Mouse (Mus musculus): Measurements from ENCODE around the gene Usp21. TPM values are rescaled to one million over a fixed set of nuclear protein-coding genes. Genes with fewer than 3 reads are reported as not detected.

Gene Usp21
- polyA plus RNA-seq, 1 experiment = 51.2 TPM

DNA sequence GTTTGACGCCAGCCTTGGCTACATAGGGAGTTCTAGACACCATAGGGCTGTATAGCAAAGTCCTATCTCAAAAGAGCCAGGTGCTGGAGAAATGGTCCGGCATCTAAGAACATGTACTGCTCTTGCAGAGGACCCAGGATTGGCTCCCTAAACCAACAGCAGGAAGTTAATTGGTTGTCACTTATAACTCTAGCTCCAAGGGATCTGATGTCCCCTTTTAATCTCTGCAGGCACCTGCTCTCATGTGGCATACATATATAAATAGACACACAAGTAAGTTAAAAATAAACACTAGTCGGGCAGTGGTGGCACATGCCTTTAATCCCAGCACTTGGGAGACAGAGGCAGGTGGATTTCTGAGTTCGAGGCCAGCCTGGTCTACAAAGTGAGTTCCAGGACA, 52.0 kb downstream of the Usp21 start:
- H3K9ac ChIP-seq (ENCODE audit: low read depth, poor library complexity, severe bottlenecking) = no peak overlapping the region
- no peaks in the 10 kb centered on the region for H3K9me3 ChIP-seq (replicated peaks; ENCODE audit: control insufficient read depth, insufficient read depth, low read length, poor library complexity, severe bottlenecking)
- H3K27ac ChIP-seq (ENCODE audit: insufficient read depth, low read length) = no peak overlapping the region
- H3K4me1 ChIP-seq (ENCODE audit: control insufficient read depth, insufficient read depth, low read length) = no peaks in the 10 kb centered on the region
- H3K27me3 ChIP-seq (ENCODE audit: control insufficient read depth, insufficient read depth, low read length, poor library complexity, severe bottlenecking) = no peaks in the 10 kb centered on the region
- H3K4me3 ChIP-seq (ENCODE audit: low read depth, low read length) = no peak overlapping the region
- TF ChIP-seq POLR2A (IDR thresholded peaks at IDR 0.05; ENCODE audit: insufficient read depth, low read length) (no peak), EP300 (IDR thresholded peaks at IDR 0.05; ENCODE audit: insufficient read depth, low read depth, low read length) (no peak), CTCF (IDR thresholded peaks at IDR 0.05; ENCODE audit: low read depth, low read length) (no peak)
- H3K36me3 ChIP-seq (ENCODE audit: control insufficient read depth, insufficient read depth, low read length, poor library complexity, severe bottlenecking) = peaks cover 36% of the 10 kb centered on the region

DNA sequence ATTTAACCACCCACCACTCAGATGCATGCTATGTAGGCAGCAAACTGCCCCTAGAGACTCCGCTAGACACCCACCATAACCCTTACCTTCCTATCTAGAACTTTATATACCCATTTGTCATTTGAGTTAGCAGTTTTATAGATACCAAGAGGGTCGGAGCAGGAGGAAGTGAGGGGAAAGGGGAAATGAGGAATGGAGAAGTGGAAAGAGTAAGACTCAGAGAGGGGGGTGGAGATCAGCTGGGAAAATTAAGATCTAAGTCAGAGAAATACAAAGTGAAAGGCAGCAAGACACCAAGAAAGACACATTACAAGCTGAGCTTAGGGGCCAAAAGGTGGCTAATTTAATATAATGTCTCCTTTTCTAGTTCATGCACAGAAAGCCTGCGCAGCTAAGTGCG, 53.3 kb downstream of the Usp21 start:
- no peak overlapping the region for H3K27ac ChIP-seq (ENCODE audit: insufficient read depth, low read length)
- H3K9ac ChIP-seq (ENCODE audit: low read depth, poor library complexity, severe bottlenecking) = no peak overlapping the region
- H3K36me3 ChIP-seq (ENCODE audit: control insufficient read depth, insufficient read depth, low read length, poor library complexity, severe bottlenecking) = peaks cover 36% of the 10 kb centered on the region
- no peak overlapping the region for H3K4me3 ChIP-seq (ENCODE audit: low read depth, low read length)
- TF ChIP-seq EP300 (IDR thresholded peaks at IDR 0.05; ENCODE audit: insufficient read depth, low read depth, low read length) (no peak), CTCF (IDR thresholded peaks at IDR 0.05; ENCODE audit: low read depth, low read length) (no peak), POLR2A (IDR thresholded peaks at IDR 0.05; ENCODE audit: insufficient read depth, low read length) (no peak)
- peaks cover 3% of the 10 kb centered on the region for H3K4me1 ChIP-seq (ENCODE audit: control insufficient read depth, insufficient read depth, low read length)
- H3K27me3 ChIP-seq (ENCODE audit: control insufficient read depth, insufficient read depth, low read length, poor library complexity, severe bottlenecking) = no peaks in the 10 kb centered on the region
- H3K9me3 ChIP-seq (replicated peaks; ENCODE audit: control insufficient read depth, insufficient read depth, low read length, poor library complexity, severe bottlenecking) = no peaks in the 10 kb centered on the region

DNA sequence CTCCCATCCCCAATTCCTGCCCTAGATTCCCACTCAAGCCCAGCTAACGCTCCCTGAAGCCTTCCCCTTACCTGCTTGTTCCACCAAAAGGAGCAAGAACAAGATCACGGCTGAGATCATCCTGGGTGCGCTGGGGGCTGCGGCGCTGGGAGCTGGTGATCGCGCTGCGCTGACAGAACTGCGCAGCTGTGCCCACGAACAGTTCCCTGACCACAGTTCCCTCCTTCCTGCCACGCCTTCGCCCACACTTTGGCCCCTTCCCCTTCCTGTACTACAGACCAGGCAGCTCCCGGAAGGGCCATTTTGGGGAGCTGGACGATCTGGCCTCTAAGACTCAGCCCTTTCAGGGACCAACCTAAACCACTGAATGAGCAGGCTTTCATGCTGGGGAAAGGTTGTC, 53.7 kb downstream of the Usp21 start, which contains the start of gene Fcer1g:
TSS of gene Fcer1g (minus strand) at position 240 of the 400 bp plus-strand sequence.
- Histone ChIP-seq H3K27me3 (ENCODE audit: control insufficient read depth, insufficient read depth, low read length, poor library complexity, severe bottlenecking) (no peaks in the 10 kb centered on the region), H3K27ac (ENCODE audit: insufficient read depth, low read length) (no peak within 1 kb of the TSS), H3K9me3 (replicated peaks; ENCODE audit: control insufficient read depth, insufficient read depth, low read length, poor library complexity, severe bottlenecking) (no peaks in the 10 kb centered on the region), H3K4me1 (ENCODE audit: control insufficient read depth, insufficient read depth, low read length) (peaks cover 4% of the 10 kb centered on the region), H3K9ac (ENCODE audit: low read depth, poor library complexity, severe bottlenecking) (no peak within 1 kb of the TSS), H3K4me3 (ENCODE audit: low read depth, low read length) (no peak within 1 kb of the TSS), H3K36me3 (ENCODE audit: control insufficient read depth, insufficient read depth, low read length, poor library complexity, severe bottlenecking) (peaks cover 35% of the 10 kb centered on the region)
- TF ChIP-seq EP300 (IDR thresholded peaks at IDR 0.05; ENCODE audit: insufficient read depth, low read depth, low read length) (no peak), POLR2A (IDR thresholded peaks at IDR 0.05; ENCODE audit: insufficient read depth, low read length) (no peak), CTCF (IDR thresholded peaks at IDR 0.05; ENCODE audit: low read depth, low read length) (no peak)

DNA sequence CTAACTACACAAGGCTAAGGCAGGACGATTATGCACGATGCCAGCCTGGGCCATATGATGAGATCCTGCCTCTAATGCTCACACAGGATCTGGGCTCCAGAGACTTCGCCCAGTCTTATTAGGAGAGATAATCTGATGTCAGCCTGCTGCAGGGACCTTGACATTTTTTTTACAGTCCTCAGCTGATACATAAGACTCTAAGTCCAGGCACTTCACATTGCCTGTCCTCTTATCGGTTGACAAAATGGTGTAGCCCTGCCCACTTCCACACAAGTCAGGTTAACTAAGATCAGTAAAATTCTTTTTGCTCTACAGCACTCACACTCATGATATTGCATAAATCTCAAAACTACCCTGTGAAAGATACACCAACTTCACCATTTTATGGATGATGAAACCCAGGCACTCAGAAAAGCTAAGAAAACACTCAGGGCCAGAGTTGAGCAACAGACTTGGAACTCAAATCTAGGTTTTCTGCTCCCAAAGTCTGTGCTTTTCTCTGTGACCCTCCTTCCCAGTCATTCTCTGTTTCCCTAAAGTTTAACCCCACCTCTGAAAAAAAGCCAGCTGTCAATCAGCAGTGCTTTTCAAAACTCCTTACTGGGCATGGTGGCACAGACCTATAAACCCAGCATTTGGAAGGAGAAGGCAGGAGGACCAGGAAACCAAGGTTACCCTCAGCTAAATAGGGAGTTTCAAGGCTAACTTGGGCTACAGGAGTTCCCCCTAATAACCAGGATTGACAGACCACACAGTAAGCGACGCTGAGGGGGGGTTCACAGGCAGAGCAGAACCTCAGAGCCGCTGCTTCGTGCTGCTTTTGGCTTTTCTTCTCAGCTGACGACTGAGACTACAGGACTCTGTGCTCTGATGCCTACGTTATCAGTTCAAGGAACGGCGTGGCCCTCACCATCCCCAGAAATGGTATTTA, 54.7 kb downstream of the Usp21 start:
- Histone ChIP-seq H3K4me1 (ENCODE audit: control insufficient read depth, insufficient read depth, low read length) (peaks cover 4% of the 10 kb centered on the region), H3K27ac (ENCODE audit: insufficient read depth, low read length) (no peak overlapping the region)
- TF ChIP-seq POLR2A (IDR thresholded peaks at IDR 0.05; ENCODE audit: insufficient read depth, low read length) = no peak
- no peak for TF ChIP-seq CTCF (IDR thresholded peaks at IDR 0.05; ENCODE audit: low read depth, low read length)

DNA sequence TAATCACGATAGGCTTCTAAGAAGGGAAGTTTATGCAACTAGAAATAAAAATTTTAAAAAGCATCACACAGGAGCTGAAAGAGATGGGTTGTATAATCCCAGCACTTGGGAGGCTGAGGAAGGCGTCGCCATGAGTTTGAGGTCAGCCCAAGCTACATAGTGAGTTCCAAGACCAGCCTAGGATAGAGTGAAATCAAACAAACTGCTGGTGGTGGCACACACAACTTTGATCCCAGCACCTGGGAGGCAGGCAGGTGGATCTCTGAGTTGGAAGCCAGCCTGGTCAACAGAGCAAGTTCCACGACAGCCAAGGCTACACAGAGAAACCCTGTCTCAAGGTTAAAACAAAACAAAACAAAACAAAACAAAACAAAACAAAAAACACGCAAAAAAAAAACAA, 55.4 kb downstream of the Usp21 start:
- TF ChIP-seq POLR2A (IDR thresholded peaks at IDR 0.05; ENCODE audit: insufficient read depth, low read length) = no peak
- TF ChIP-seq CTCF (IDR thresholded peaks at IDR 0.05; ENCODE audit: low read depth, low read length) = no peak
- TF ChIP-seq EP300 (IDR thresholded peaks at IDR 0.05; ENCODE audit: insufficient read depth, low read depth, low read length) = no peak
- no peak overlapping the region for H3K4me3 ChIP-seq (ENCODE audit: low read depth, low read length)
- H3K27me3 ChIP-seq (ENCODE audit: control insufficient read depth, insufficient read depth, low read length, poor library complexity, severe bottlenecking) = no peaks in the 10 kb centered on the region
- H3K36me3 ChIP-seq (ENCODE audit: control insufficient read depth, insufficient read depth, low read length, poor library complexity, severe bottlenecking) = peaks cover 24% of the 10 kb centered on the region
- no peaks in the 10 kb centered on the region for H3K9me3 ChIP-seq (replicated peaks; ENCODE audit: control insufficient read depth, insufficient read depth, low read length, poor library complexity, severe bottlenecking)
- H3K4me1 ChIP-seq (ENCODE audit: control insufficient read depth, insufficient read depth, low read length) = peaks cover 4% of the 10 kb centered on the region
- no peak overlapping the region for H3K9ac ChIP-seq (ENCODE audit: low read depth, poor library complexity, severe bottlenecking)
- H3K27ac ChIP-seq (ENCODE audit: insufficient read depth, low read length) = no peak overlapping the region

More for the DNA sequence above, 54.7 kb downstream of the Usp21 start:
- no peak overlapping the region for H3K4me3 ChIP-seq (ENCODE audit: low read depth, low read length)
- peaks cover 30% of the 10 kb centered on the region for H3K36me3 ChIP-seq (ENCODE audit: control insufficient read depth, insufficient read depth, low read length, poor library complexity, severe bottlenecking)
- H3K9ac ChIP-seq (ENCODE audit: low read depth, poor library complexity, severe bottlenecking) = no peak overlapping the region
- H3K9me3 ChIP-seq (replicated peaks; ENCODE audit: control insufficient read depth, insufficient read depth, low read length, poor library complexity, severe bottlenecking) = no peaks in the 10 kb centered on the region
- H3K27me3 ChIP-seq (ENCODE audit: control insufficient read depth, insufficient read depth, low read length, poor library complexity, severe bottlenecking) = no peaks in the 10 kb centered on the region

Other genes starting within 250 kb of the Usp21 start
- gene Fcgr3, start 223.1 kb downstream of the Usp21 start, polyA plus RNA-seq (2011; ENCODE audit: insufficient read depth, insufficient read length, low read depth, missing spikeins) = 0.78 and 0.87 TPM in 2 replicates
- gene Cfap126, start 174.1 kb downstream of the Usp21 start, polyA plus RNA-seq (2011; ENCODE audit: insufficient read depth, insufficient read length, low read depth, missing spikeins) = 6.4 and 7.5 TPM in 2 replicates
- gene Sdhc, start 137.4 kb downstream of the Usp21 start, polyA plus RNA-seq (2011; ENCODE audit: insufficient read depth, insufficient read length, low read depth, missing spikeins) = 273 and 285 TPM in 2 replicates
- gene Mpz, start 137.3 kb downstream of the Usp21 start, polyA plus RNA-seq (2011; ENCODE audit: insufficient read depth, insufficient read length, low read depth, missing spikeins) = 1.1 and 1.3 TPM in 2 replicates
- gene Pcp4l1, start 91.7 kb downstream of the Usp21 start, polyA plus RNA-seq (2011; ENCODE audit: insufficient read depth, insufficient read length, low read depth, missing spikeins) = 0.37 and 0.70 TPM in 2 replicates
- gene Nr1i3, start 74.0 kb downstream of the Usp21 start, polyA plus RNA-seq (2011; ENCODE audit: insufficient read depth, insufficient read length, low read depth, missing spikeins) = not detected in 2 replicates
- gene Tomm40l, start 65.5 kb downstream of the Usp21 start, polyA plus RNA-seq (2011; ENCODE audit: insufficient read depth, insufficient read length, low read depth, missing spikeins) = 18.3 and 25.1 TPM in 2 replicates
- 18.0 and 19.1 TPM in 2 replicates for gene Apoa2, start 62.9 kb downstream of the Usp21 start, polyA plus RNA-seq (2011; ENCODE audit: insufficient read depth, insufficient read length, low read depth, missing spikeins)
- gene Fcer1g, start 53.6 kb downstream of the Usp21 start, polyA plus RNA-seq (2011; ENCODE audit: insufficient read depth, insufficient read length, low read depth, missing spikeins) = 0.91 TPM in 1 of 2 replicates, not detected in the other
- gene Adamts4, start 37.6 kb downstream of the Usp21 start, polyA plus RNA-seq (2011; ENCODE audit: insufficient read depth, insufficient read length, low read depth, missing spikeins) = 3.5 and 4.3 TPM in 2 replicates
- gene Ndufs2, start 36.6 kb downstream of the Usp21 start, polyA plus RNA-seq (2011; ENCODE audit: insufficient read depth, insufficient read length, low read depth, missing spikeins) = 158 and 163 TPM in 2 replicates
- 59.7 and 64.8 TPM in 2 replicates for gene B4galt3, start 17.7 kb downstream of the Usp21 start, polyA plus RNA-seq (2011; ENCODE audit: insufficient read depth, insufficient read length, low read depth, missing spikeins)
- 23.8 and 25.2 TPM in 2 replicates for gene Ppox, start 6.8 kb downstream of the Usp21 start, polyA plus RNA-seq (2011; ENCODE audit: insufficient read depth, insufficient read length, low read depth, missing spikeins)
- gene Ufc1, start 7.0 kb upstream of the Usp21 start, polyA plus RNA-seq (2011; ENCODE audit: insufficient read depth, insufficient read length, low read depth, missing spikeins) = 59.8 and 66.0 TPM in 2 replicates
- gene Dedd, start 41.2 kb upstream of the Usp21 start, polyA plus RNA-seq (2011; ENCODE audit: insufficient read depth, insufficient read length, low read depth, missing spikeins) = 45.2 and 49.8 TPM in 2 replicates
- gene Nit1, start 57.7 kb upstream of the Usp21 start, polyA plus RNA-seq (2011; ENCODE audit: insufficient read depth, insufficient read length, low read depth, missing spikeins) = 42.9 and 52.0 TPM in 2 replicates
- 177 and 182 TPM in 2 replicates for gene Pfdn2, start 57.7 kb upstream of the Usp21 start, polyA plus RNA-seq (2011; ENCODE audit: insufficient read depth, insufficient read length, low read depth, missing spikeins)
- gene Klhdc9, start 72.8 kb upstream of the Usp21 start, polyA plus RNA-seq (2011; ENCODE audit: insufficient read depth, insufficient read length, low read depth, missing spikeins) = 0.52 and 0.73 TPM in 2 replicates
- 4.3 and 4.6 TPM in 2 replicates for gene Nectin4, start 82.1 kb upstream of the Usp21 start, polyA plus RNA-seq (2011; ENCODE audit: insufficient read depth, insufficient read length, low read depth, missing spikeins)
- gene Arhgap30, start 101.0 kb upstream of the Usp21 start, polyA plus RNA-seq (2011; ENCODE audit: insufficient read depth, insufficient read length, low read depth, missing spikeins) = 0.78 and 1.1 TPM in 2 replicates
- gene Usf1, start 123.3 kb upstream of the Usp21 start, polyA plus RNA-seq (2011; ENCODE audit: insufficient read depth, insufficient read length, low read depth, missing spikeins) = 57.7 and 79.4 TPM in 2 replicates
- gene Tstd1, start 130.9 kb upstream of the Usp21 start, polyA plus RNA-seq (2011; ENCODE audit: insufficient read depth, insufficient read length, low read depth, missing spikeins) = 9.9 TPM in 2 replicates
- gene F11r, start 149.5 kb upstream of the Usp21 start, polyA plus RNA-seq (2011; ENCODE audit: insufficient read depth, insufficient read length, low read depth, missing spikeins) = 123 and 146 TPM in 2 replicates
- 4.7 and 5.2 TPM in 2 replicates for gene Alyref2, start 215.5 kb upstream of the Usp21 start, polyA plus RNA-seq (2011; ENCODE audit: insufficient read depth, insufficient read length, low read depth, missing spikeins)
- not detected in 2 replicates for gene Itln1, start 247.3 kb upstream of the Usp21 start, polyA plus RNA-seq (2011; ENCODE audit: insufficient read depth, insufficient read length, low read depth, missing spikeins)